Mouse (Mus musculus) v-Abl transformed pro-B cells (cell line): ENCODE measurements around the gene Ugt1a5.

Experiments
- in situ Hi-C, 2 experiments: fragments of 400-800 bp; cut with MboI; formaldehyde crosslinking; loops; one replicate each; pipeline ENCODE4 v1.15.1; 2025; ENCODE audit not compliant: unreplicated experiment in 2 of 2

Ugt1a5 gene

GRCm38 (mm10) chr1:88258361-88258760 is 92.5 kb downstream of the Ugt1a5 start:
- in situ Hi-C loops: no loop called here

DNA sequence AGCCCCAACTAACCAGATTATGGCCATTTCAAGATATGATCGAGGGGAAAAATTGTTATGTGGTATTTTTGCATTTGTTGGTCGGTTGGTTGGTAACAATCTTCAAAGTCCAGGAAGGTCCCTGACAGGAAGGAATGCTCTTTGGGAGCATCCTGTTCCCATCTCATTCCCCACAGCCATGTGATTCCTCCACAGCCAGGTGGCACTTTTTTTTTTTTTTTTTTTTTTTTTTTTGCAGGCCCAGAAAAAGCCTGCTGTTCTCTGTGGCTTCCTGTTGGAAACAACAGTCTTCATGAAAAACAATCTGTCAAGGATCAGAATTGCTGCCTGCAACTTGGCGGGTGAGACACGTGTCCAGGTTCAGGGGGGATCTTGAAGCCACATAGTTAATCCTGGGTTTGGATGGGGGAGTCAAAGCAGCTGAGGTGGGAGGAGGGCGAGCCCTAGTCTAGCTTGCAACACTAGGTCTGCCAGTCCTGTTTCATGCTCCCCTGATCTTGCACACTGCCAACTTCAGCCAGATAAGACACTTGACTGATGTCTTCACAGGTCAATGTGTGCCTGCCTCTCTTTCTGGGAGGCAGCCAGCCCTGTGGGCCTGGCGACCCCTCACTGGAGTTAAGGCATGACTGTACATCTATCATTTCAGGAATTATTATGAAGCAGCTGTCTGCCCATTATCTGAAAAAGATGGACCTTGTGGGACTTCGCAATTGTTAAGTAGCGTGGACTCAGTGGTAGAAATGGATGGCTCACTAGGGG is 93.2 kb downstream of the Ugt1a5 start:
- in situ Hi-C loops: no loop called here

GRCm38 (mm10) chr1:88259643-88260024 is 93.8 kb downstream of the Ugt1a5 start:
- in situ Hi-C loops: no loop called here

- in situ Hi-C loops: no loop called here
These were observed 94.3 kb downstream of the Ugt1a5 start for GRCm38 (mm10) chr1:88260114-88260513.

GRCm38 (mm10) chr1:88260604-88261377 is 95.0 kb downstream of the Ugt1a5 start:
- in situ Hi-C loops: no loop called here

- in situ Hi-C loops: no loop called here
These were observed 95.9 kb downstream of the Ugt1a5 start for GRCm38 (mm10) chr1:88261706-88262105.

DNA sequence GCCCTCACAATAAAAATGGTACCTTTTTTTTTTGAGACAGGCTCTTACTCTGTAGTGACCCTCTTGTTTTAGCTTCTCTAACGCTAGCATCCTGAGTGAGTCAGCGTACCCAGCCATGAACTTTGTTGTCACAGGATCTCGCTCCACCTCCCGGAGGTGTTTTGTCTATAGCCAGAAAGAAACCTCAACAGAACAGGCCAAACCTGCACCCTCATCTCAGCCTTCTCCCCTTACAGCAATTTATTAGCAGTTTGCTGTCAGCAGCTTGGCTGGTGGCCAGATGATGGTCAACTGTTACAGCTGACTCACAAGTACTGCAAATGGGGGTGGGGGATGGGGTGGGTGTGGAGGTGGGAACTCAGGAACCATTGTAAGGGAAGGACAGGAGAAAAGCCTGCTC is 96.4 kb downstream of the Ugt1a5 start:
- in situ Hi-C loops: no loop called here

- in situ Hi-C loops: no loop called here
These were observed 97.1 kb downstream of the Ugt1a5 start for GRCm38 (mm10) chr1:88262961-88263360.

GRCm38 (mm10) chr1:88263778-88264177 is 98.0 kb downstream of the Ugt1a5 start:
- in situ Hi-C loops: no loop called here

GRCm38 (mm10) chr1:88264237-88264868 is 98.5 kb downstream of the Ugt1a5 start:
- in situ Hi-C loops: no loop called here

DNA sequence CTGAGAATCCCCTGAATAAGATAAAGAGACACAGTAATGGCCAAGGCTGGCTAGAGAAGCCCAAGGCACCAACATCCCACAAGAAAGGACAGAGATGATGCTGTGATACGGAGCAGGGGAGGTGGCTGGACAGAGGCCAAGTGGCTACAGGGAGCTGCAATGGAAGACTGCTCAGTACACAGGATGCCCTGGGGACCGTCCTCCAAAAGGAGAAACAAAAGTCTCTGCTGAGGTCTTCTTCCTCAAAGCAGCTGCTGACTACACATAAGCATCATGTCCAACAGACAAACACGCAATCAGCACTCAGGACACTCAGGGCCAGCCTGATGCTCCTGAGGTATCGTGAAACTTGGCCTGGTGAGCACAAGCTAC is 99.0 kb downstream of the Ugt1a5 start:
- in situ Hi-C loops: no loop called here

DNA sequence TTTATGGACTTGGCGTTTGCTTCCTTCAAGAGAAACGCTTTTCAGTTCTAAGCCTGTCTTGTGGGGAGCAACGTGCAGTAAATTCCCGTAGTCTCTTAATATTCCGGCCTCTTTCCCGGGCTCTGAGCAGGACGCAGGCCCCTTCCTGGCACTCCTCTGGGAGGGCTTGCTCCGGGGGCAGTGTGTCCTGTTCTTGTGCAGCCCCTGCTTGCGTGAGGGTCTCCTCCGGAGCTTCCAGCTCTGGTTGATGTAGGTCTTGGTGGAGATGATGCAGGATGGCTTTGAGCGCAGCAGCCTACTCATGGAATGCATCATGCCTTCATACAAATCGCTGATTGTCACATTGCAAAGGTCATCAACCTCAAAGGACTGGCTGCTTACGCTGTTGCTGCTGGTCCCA is 100.3 kb downstream of the Ugt1a5 start:
- in situ Hi-C loops: no loop called here

DNA sequence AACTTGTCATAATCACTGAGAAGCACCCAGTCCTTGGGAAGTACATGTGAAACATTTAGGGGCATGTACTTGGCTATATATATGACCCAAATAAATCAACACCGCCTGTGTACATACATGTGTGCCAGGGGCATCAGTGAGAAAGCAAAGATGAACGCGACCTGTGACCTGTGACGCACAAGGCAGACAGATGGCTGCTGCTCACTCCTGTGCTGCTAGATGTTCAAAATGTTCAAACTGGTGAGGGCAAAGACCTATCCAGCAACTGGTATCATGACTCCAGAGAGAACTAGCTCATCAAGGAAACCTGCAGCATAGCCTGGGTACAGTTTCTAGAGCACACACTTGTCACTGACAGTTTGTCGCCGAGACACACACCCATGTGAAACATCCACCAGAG is 101.7 kb downstream of the Ugt1a5 start:
- in situ Hi-C loops: no loop called here

- in situ Hi-C loops: no loop called here
These were observed 102.3 kb downstream of the Ugt1a5 start for GRCm38 (mm10) chr1:88268070-88268469.
